Mouse (Mus musculus): ENCODE measurements around the gene Cnga2.

DNA sequence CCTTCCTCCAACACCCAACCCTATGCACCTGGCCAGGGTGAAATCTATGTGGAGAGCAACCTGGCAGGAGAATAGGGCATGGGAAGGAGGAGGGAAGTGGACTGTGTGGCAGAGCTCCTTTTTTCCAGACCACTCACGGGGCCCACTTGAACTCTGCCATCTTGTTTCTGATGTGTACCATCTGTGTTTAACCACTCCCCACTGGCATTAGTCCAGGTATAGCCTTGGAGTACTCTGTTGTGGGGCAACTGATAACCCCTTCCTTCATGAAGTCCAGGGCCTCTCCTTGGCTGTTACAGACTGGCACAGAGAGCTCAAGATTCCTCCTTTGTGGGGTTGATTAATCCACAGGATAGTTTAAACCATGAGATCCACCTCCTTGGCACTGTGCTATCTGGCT, 23.4 kb upstream of the Cnga2 start:
- TF ChIP-seq CTCF (IDR thresholded peaks at IDR 0.05; ENCODE audit: borderline replicate concordance, insufficient read depth, low read length) (no peak), POLR2A (IDR thresholded peaks at IDR 0.05; ENCODE audit: low read depth, low read length) (no peak)
